Mouse (Mus musculus) megakaryocyte, embryonic 14.5 days (primary cell): ENCODE results near the gene Itgad. TPM values are rescaled to one million over a fixed set of nuclear protein-coding genes. Genes with fewer than 3 reads are reported as not detected.

Source experiments
- H3K27me3 ChIP-seq: replicated peaks from 2 replicates; pipeline ENCODE3; 2012; ENCODE audit warnings: inconsistent platforms
- H3K36me3 ChIP-seq: replicated peaks from 2 replicates; pipeline ENCODE3; 2012; ENCODE audit warnings: low read length, inconsistent platforms, mixed read lengths
- H3K4me1 ChIP-seq: 2 replicates; pipeline ENCODE4 v1.6.1; 2012; ENCODE audit warnings: inconsistent platforms
- H3K4me3 ChIP-seq: replicated peaks from 2 replicates; pipeline ENCODE3; 2012; ENCODE audit warnings: moderate library complexity, mild to moderate bottlenecking, inconsistent platforms
- H3K9me3 ChIP-seq: 2 replicates; pipeline ENCODE4 v1.6.1; 2012; ENCODE audit warnings: inconsistent platforms
- FLI1 ChIP-seq: IDR thresholded peaks from 2 replicates; pipeline ENCODE4 v1.6.1; 2012; ENCODE audit warnings: low read length, inconsistent platforms, mixed read lengths
- GATA1 ChIP-seq: IDR thresholded peaks from 3 replicates; pipeline ENCODE4 v1.6.1; 2012; ENCODE audit warnings: mixed read lengths, low read length, inconsistent platforms, borderline replicate concordance
- polyA plus RNA-seq: library from polyadenylated mRNA; stranded (reverse); fragments of >175 nt; gene quantifications from 2 replicates; pipeline ENCODE4 v1.2.3, GENCODE M21; 2012; ENCODE audit warnings: low replicate concordance; ENCODE audit not compliant: insufficient read depth

Gene Itgad
- polyA plus RNA-seq, 1 experiment: 0.26 TPM

DNA sequence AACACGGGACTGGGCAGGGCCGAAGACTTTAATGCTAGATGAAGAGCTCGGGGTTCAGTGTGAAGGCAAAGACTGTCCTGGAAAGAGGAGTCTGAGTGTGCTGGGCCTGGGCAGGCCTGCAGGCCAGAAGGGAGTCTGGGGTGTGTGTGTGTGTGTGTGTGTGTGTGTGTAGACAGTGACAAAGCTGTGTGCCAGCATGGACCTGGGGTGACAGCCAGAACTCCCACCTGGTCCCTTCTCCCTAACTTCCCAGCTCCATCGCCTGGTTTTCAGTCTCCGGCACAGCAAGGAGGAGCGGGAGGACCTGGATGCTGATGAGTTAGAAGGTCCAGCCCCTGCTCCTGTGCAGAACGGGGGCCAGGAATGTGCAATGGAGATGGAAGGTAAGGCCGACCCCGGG lies 117.3 kb downstream of the Itgad start:
- TF ChIP-seq GATA1 (no peak), FLI1 (no peak)
- peaks cover 21% of the 10 kb centered on the region for H3K27me3 ChIP-seq
- peaks cover 65% of the 10 kb centered on the region for H3K36me3 ChIP-seq
- H3K4me1 ChIP-seq: no peaks in the 10 kb centered on the region; the same call in 1 of the 2 replicates
- no peaks in the 10 kb centered on the region for H3K9me3 ChIP-seq
- no peak overlapping the region for H3K4me3 ChIP-seq

Other genes with a start within 250 kb of the Itgad start
- 2.6 and 4.8 TPM in 2 replicates for gene Kat8, start 241.9 kb upstream of the Itgad start, polyA plus RNA-seq
- gene Prss8, start 224.3 kb upstream of the Itgad start, polyA plus RNA-seq: not detected in 2 replicates
- gene Prss36, start 207.7 kb upstream of the Itgad start, polyA plus RNA-seq: 2.7 and 10.0 TPM in 2 replicates
- gene Fus, start 186.9 kb upstream of the Itgad start, polyA plus RNA-seq: 25.6 and 318 TPM in 2 replicates
- 1.1 and 17.0 TPM in 2 replicates for gene Pycard, start 160.5 kb upstream of the Itgad start, polyA plus RNA-seq
- gene Trim72, start 150.4 kb upstream of the Itgad start, polyA plus RNA-seq: 0.50 TPM in 1 of 2 replicates, not detected in the other
- gene Itgam, start 91.7 kb upstream of the Itgad start, polyA plus RNA-seq: 0.69 and 6.0 TPM in 2 replicates
- not detected in 2 replicates for gene Gm49368, start 91.7 kb upstream of the Itgad start, polyA plus RNA-seq
- not detected in 2 replicates for gene Itgax, start 24.8 kb upstream of the Itgad start, polyA plus RNA-seq
- gene Cox6a2, start 52.0 kb downstream of the Itgad start, polyA plus RNA-seq: 7.2 TPM in 1 of 2 replicates, not detected in the other
- gene Armc5, start 83.0 kb downstream of the Itgad start, polyA plus RNA-seq: 23.8 and 36.6 TPM in 2 replicates
- 0.97 and 1.2 TPM in 2 replicates for gene 9130023H24Rik, start 83.7 kb downstream of the Itgad start, polyA plus RNA-seq
- 12.9 TPM in 2 replicates for gene Tgfb1i1, start 92.4 kb downstream of the Itgad start, polyA plus RNA-seq
- not detected in 2 replicates for gene Slc5a2, start 111.3 kb downstream of the Itgad start, polyA plus RNA-seq
- gene BC017158, start 143.8 kb downstream of the Itgad start, polyA plus RNA-seq: 17.4 and 21.3 TPM in 2 replicates